Mouse (Mus musculus) fat pad, adult 2 months (tissue): ENCODE measurements around the gene Pacs1.

Experiments used
- DNase-seq: peaks from one replicate; pipeline ENCODE4 v3.0.0-alpha.2; 2011; ENCODE audit warnings: low read depth, low spot score; ENCODE audit errors: extremely low read depth

Gene Pacs1

GRCm38 (mm10) chr19:5272801-5273733, at the start of gene Pacs1:
Pacs1 (minus strand) TSS chr19:5273119.
- no peak for DNase-seq

GRCm38 (mm10) chr19:5313189-5313588, 40.3 kb upstream of the Pacs1 start:
- DNase-seq: no peak

GRCm38 (mm10) chr19:5309025-5309424, 36.1 kb upstream of the Pacs1 start:
- no peak for DNase-seq

- DNase-seq: no peak
Measured at GRCm38 (mm10) chr19:5306968-5307734, 34.2 kb upstream of the Pacs1 start.

- no peak for DNase-seq
Measured at GRCm38 (mm10) chr19:5306279-5306678, 33.4 kb upstream of the Pacs1 start.

GRCm38 (mm10) chr19:5302455-5302854, 29.5 kb upstream of the Pacs1 start:
- no peak for DNase-seq

- no peak for DNase-seq
Measured at GRCm38 (mm10) chr19:5300588-5300987, 27.7 kb upstream of the Pacs1 start.

- no peak for DNase-seq
Measured at GRCm38 (mm10) chr19:5297903-5298800, 25.2 kb upstream of the Pacs1 start, which contains the start of gene Gal3st3. Gal3st3 (plus strand) TSS chr19:5298331.

- DNase-seq: no peak
Measured at GRCm38 (mm10) chr19:5296630-5297029, 23.7 kb upstream of the Pacs1 start.

- no peak for DNase-seq
Measured at GRCm38 (mm10) chr19:5295736-5296075, 22.8 kb upstream of the Pacs1 start.

- peak; percentile 95 for DNase-seq
Measured at GRCm38 (mm10) chr19:5294972-5295735, 22.2 kb upstream of the Pacs1 start, which contains the start of gene Sf3b2. Sf3b2 (minus strand) TSS chr19:5295455.

GRCm38 (mm10) chr19:5278381-5278780, 5.5 kb upstream of the Pacs1 start:
- no peak for DNase-seq

- no peak for DNase-seq
Measured at GRCm38 (mm10) chr19:5277140-5277539, 4.2 kb upstream of the Pacs1 start.

- no peak for DNase-seq
Measured at GRCm38 (mm10) chr19:5276531-5276930, 3.6 kb upstream of the Pacs1 start.

- DNase-seq: no peak
Measured at GRCm38 (mm10) chr19:5275736-5276135, 2.8 kb upstream of the Pacs1 start.

GRCm38 (mm10) chr19:5274641-5275040, 1.7 kb upstream of the Pacs1 start:
- no peak for DNase-seq

- no peak for DNase-seq
Measured at GRCm38 (mm10) chr19:5273916-5274315, 997 bp upstream of the Pacs1 start.

- DNase-seq: no peak
Measured at GRCm38 (mm10) chr19:5272326-5272795, 558 bp downstream of the Pacs1 start.

GRCm38 (mm10) chr19:5271430-5271829, 1.5 kb downstream of the Pacs1 start:
- DNase-seq: no peak

GRCm38 (mm10) chr19:5269392-5269791, 3.5 kb downstream of the Pacs1 start:
- DNase-seq: no peak
